Comparison of ENCODE assay signal across 8 mouse cellular contexts in genomic region chr5:142387716-142388115, GRCm38 (mm10). TPM values are rescaled to one million over a fixed set of nuclear protein-coding genes. Genes with fewer than 3 reads are reported as not detected.
A peak's percentile ranks its signal among the peaks of the same experiment; 100 is the strongest.
DNase-seq lines count a peak whose midpoint lies in the region; ATAC-seq and TF ChIP-seq lines count a peak whose summit lies in the region.

No protein-coding gene starts in this region.

- no peak overlapping the region for H3K27ac ChIP-seq in heart, adult 2 months
- peak overlapping the region; percentile 95 for H3K27ac ChIP-seq in embryonic facial prominence, embryonic 12.5 days
- no peak overlapping the region for H3K27ac ChIP-seq in heart, embryonic 10.5 days

- no peaks in the 10 kb centered on the region for H3K79me2 ChIP-seq in heart, adult 2 months (replicated peaks; ENCODE audit: control insufficient read depth, insufficient read depth, low read length)

- TF ChIP-seq EP300 in heart, adult 2 months (IDR thresholded peaks at IDR 0.05; ENCODE audit: insufficient read depth, low read depth, low read length), result no peak

- peak; percentile 51 for TF ChIP-seq CTCF in heart, adult 2 months (IDR thresholded peaks at IDR 0.05)

- intact Hi-C loops in heart, adult 2 months (cut with DNase I), result no loop called here
- intact Hi-C loops in heart, postnatal 25 days (cut with DNase I), result no loop called here

- no peak overlapping the region for H3K9ac ChIP-seq in heart, adult 2 months (ENCODE audit: low read depth, low read length)
- H3K9ac ChIP-seq in embryonic facial prominence, embryonic 12.5 days, result no peak overlapping the region

- no peak for ATAC-seq in embryonic facial prominence, embryonic 12.5 days (ENCODE audit: insufficient number of reproducible peaks, insufficient read depth, low FRiP score, low TSS enrichment)
- ATAC-seq in megakaryocyte progenitor cell, adult 5-6 weeks (replicated peaks; ENCODE audit: poor library complexity), result peak; percentile 51

- H3K4me3 ChIP-seq in heart, adult 2 months, result no peak overlapping the region
- H3K4me3 ChIP-seq in embryonic facial prominence, embryonic 12.5 days, result no peak overlapping the region
- H3K4me3 ChIP-seq in heart, embryonic 10.5 days, result no peak overlapping the region

- DNase-seq in heart, adult 2 months, result no peak
- no peak for DNase-seq in heart, postnatal 25 days (ENCODE audit: low spot score)
- DNase-seq in A20 (ENCODE audit: low read depth, low spot score), result peak; percentile 79
- DNase-seq in frontal cortex, postnatal 14 days (ENCODE audit: low spot score in 2 of 2), result no peak
- DNase-seq in testis, postnatal 14 days (ENCODE audit: low spot score), result no peak
- no peak for DNase-seq in heart, embryonic 10.5 days (ENCODE audit: low spot score)

- H3K36me3 ChIP-seq in heart, adult 2 months (ENCODE audit: control insufficient read depth, insufficient read depth, low read length), result no peaks in the 10 kb centered on the region
- no peaks in the 10 kb centered on the region for H3K36me3 ChIP-seq in embryonic facial prominence, embryonic 12.5 days
- no peaks in the 10 kb centered on the region for H3K36me3 ChIP-seq in heart, embryonic 10.5 days

- peaks cover 3% of the 10 kb centered on the region; the same call in 1 of the 2 replicates for H3K4me1 ChIP-seq in heart, adult 2 months (ENCODE audit: control insufficient read depth, insufficient read depth, low read length)
- H3K4me1 ChIP-seq in embryonic facial prominence, embryonic 12.5 days, result peaks cover 51% of the 10 kb centered on the region
- H3K4me1 ChIP-seq in heart, embryonic 10.5 days, result peaks cover 32% of the 10 kb centered on the region

- TF ChIP-seq POLR2A in heart, adult 2 months (IDR thresholded peaks at IDR 0.05; ENCODE audit: insufficient read depth, low read depth, low read length), result no peak

- 82% methylated on average over 4 of the region's 4 CpGs for WGBS in heart, adult 2 months
- 73% methylated on average over 4 of the region's 4 CpGs for WGBS in embryonic facial prominence, embryonic 12.5 days
- 78% methylated on average over 4 of the region's 4 CpGs for WGBS in heart, embryonic 10.5 days

- no peak overlapping the region for H3K4me2 ChIP-seq in embryonic facial prominence, embryonic 12.5 days (replicated peaks)

- H3K27me3 ChIP-seq in heart, adult 2 months (ENCODE audit: control insufficient read depth, insufficient read depth, low read length), result no peaks in the 10 kb centered on the region
- H3K27me3 ChIP-seq in embryonic facial prominence, embryonic 12.5 days, result no peaks in the 10 kb centered on the region
- H3K27me3 ChIP-seq in heart, embryonic 10.5 days (ENCODE audit: insufficient read depth, poor library complexity, severe bottlenecking), result peaks cover 6% of the 10 kb centered on the region; the same call in 1 of the 2 replicates

- H3K9me3 ChIP-seq in embryonic facial prominence, embryonic 12.5 days, result no peaks in the 10 kb centered on the region
- no peaks in the 10 kb centered on the region for H3K9me3 ChIP-seq in heart, embryonic 10.5 days

RNA-seq across cellular contexts. Expression of gene Foxk1, which starts 13.6 kb away (rescaled TPM):
- total RNA-seq in heart, adult 2 months (2021), result 10 to 100 TPM; 13.2 to 13.8 TPM
- polyA plus RNA-seq in heart, adult 2 months (2012; rRNA removed), result 9.2 and 9.5 TPM in 2 replicates
- 10 to 100 TPM; 16.2 TPM for total RNA-seq in heart, postnatal 25 days (2021)
- polyA plus RNA-seq in embryonic facial prominence, embryonic 12.5 days (2016; fragmentation: Nextera tagmentation; extraction: Ambion mirVana), result 7.0 and 8.4 TPM in 2 replicates
- 14.1 and 18.1 TPM in 2 replicates for total RNA-seq in megakaryocyte progenitor cell, adult 5-6 weeks (2015)
- total RNA-seq in megakaryocyte progenitor cell, adult 5-6 weeks (2017), result 8.4 and 8.5 TPM in 2 replicates
- polyA plus RNA-seq in heart, embryonic 10.5 days (2016; fragmentation: Nextera tagmentation; extraction: Ambion mirVana), result 3.3 and 4.5 TPM in 2 replicates
